Mouse (Mus musculus) subcutaneous adipose tissue, adult 2 months (tissue): Measurements from ENCODE around the gene Mt3. TPM values are rescaled to one million over a fixed set of nuclear protein-coding genes. Genes with fewer than 3 reads are reported as not detected.

Experiments used
- polyA plus RNA-seq: library from polyadenylated mRNA; depleted of rRNA; stranded (reverse); fragments of >200 nt; gene quantifications from 2 replicates; pipeline ENCODE4 v1.2.3, GENCODE M21; 2012; ENCODE audit warnings: low replicate concordance; rRNA removed

Mt3 gene
- 1.1 TPM in 1 of 2 replicates, not detected in the other for polyA plus RNA-seq

DNA sequence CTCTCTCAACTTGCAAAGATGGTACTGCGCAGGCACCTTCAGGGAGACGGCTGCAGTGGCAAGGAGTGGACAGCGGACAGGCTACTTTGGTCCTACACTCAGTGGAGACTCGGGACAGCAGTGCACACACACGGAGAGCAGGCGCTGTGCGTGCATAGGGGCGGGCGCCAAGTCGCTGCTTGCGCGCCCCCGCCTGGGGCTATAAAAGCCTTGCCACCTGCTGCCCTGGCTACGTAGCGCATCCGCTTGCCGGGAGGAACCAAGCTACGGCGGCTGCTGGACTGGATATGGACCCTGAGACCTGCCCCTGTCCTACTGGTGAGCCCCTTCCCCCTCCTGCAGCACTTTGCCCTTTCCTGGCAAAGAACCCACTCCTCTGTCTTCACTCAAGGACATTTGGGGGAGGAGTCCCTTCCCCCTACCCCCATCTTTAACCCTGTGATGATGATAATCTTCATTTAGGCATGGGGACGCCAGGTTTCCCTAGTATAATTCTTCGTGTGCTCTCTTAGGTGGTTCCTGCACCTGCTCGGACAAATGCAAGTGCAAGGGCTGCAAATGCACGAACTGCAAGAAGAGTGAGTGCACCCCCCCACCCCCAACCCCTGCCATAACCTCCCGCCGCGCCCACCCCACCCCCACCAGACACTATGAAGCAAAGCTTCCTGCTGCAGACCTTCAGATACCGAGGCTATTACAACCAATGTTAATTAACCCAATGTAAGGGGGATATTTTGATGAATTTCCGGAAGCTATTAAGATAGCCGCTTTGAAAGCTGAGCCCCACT is at the start of gene Mt3:
Gene Mt3, plus strand, starts transcription at position 95 of the 788 bp plus-strand sequence.

DNA sequence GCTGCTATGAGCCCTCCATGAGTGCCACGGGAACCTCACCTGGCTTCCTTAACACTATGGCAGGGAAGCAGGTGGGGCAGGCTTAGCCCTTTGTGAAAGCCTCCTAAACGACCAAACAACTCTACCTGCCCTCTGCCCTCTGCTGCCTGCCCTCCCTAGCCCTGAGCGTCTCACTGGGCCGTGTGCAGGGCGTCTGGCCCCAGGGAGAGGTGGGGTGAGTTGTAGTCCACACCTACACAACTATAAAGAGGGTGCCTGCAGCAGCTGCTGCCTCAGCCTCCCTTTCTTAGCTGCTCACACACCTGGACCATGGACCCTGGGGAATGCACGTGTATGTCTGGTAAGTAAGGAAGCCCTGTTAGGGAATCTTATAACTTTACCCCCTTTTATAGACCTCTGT is 15.5 kb upstream of the Mt3 start, which contains the start of gene Mt4:
Gene Mt4, plus strand, starts transcription at position 265 of the 400 bp plus-strand sequence.

DNA sequence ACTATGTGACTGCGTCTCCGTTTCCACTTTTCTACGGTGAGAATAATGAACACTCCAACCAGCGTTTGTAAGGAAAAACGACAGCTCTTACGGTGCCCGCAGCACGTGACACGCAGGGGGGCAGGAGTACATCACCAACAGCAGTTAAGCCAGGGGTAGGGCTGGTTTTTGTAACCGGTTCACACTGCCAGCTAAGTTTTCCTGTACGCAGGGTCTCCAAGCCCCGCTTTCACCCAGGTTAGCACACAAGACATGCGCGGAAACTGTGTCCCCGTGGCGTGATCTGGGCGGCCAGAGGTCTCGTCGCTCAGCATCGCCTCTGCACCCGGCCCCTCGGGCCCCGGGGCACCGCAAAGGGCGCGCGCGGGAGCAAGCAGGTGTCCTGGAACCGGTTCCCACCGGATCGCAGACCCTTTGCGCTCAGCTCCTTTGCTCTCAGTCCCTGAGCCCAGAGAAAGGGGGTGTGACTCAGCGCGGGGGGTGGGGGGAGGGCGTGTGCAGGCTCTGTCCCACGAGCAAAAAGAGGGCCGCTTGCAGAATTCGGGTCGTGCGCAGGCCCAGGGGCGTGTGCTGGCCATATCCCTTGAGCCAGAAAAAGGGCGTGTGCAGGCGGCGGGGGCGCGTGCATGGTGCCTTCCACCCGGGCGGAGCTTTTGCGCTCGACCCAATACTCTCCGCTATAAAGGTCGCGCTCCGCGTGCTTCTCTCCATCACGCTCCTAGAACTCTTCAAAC is 19.8 kb downstream of the Mt3 start, which contains the start of gene Mt2:
Gene Mt2, plus strand, starts transcription at position 590 of the 734 bp plus-strand sequence.

DNA sequence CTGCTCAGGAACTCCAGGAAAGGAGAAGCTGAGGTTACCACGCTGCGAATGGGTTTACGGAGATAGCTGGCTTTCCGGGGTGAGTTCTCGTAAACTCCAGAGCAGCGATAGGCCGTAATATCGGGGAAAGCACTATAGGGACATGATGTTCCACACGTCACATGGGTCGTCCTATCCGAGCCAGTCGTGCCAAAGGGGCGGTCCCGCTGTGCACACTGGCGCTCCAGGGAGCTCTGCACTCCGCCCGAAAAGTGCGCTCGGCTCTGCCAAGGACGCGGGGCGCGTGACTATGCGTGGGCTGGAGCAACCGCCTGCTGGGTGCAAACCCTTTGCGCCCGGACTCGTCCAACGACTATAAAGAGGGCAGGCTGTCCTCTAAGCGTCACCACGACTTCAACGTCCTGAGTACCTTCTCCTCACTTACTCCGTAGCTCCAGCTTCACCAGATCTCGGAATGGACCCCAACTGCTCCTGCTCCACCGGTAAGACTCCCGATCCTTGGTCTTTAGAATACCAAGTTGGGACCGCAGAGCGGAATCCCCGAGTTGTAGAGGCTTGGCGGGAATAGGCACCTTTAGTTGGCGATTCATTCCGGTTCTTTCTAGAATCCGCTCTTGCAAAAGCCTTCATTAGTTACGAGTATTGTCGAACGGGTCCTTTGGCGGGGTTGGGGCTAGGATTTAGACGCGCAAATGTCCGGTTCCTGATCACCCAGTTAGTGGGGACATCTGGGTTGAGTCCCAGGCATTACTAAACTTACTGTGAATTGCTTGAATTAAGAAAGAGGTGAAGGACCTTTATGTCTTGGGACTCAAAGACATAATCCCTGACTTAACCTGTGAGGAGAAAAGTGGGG is 26.7 kb downstream of the Mt3 start, which contains the start of gene Mt1:
Gene Mt1, plus strand, starts transcription at position 226 of the 856 bp plus-strand sequence.

Other genes starting within 250 kb of the Mt3 start
- 125 and 136 TPM in 2 replicates for gene Amfr, start 139.8 kb upstream of the Mt3 start, polyA plus RNA-seq
- gene Nudt21, start 115.6 kb upstream of the Mt3 start, polyA plus RNA-seq = 7.9 and 34.0 TPM in 2 replicates
- 9.2 and 11.0 TPM in 2 replicates for gene Ogfod1, start 115.4 kb upstream of the Mt3 start, polyA plus RNA-seq
- gene Bbs2, start 53.7 kb upstream of the Mt3 start, polyA plus RNA-seq = 13.8 and 28.9 TPM in 2 replicates
- gene Mt4, start 15.4 kb upstream of the Mt3 start, polyA plus RNA-seq = not detected in 2 replicates
- gene Mt2, start 20.1 kb downstream of the Mt3 start, polyA plus RNA-seq = 36.5 and 53.9 TPM in 2 replicates
- 339 and 432 TPM in 2 replicates for gene Mt1, start 26.5 kb downstream of the Mt3 start, polyA plus RNA-seq
- gene Nup93, start 62.0 kb downstream of the Mt3 start, polyA plus RNA-seq = 16.0 and 25.3 TPM in 2 replicates
- 0.07 and 0.19 TPM in 2 replicates for gene Slc12a3, start 176.6 kb downstream of the Mt3 start, polyA plus RNA-seq
- 137 and 179 TPM in 2 replicates for gene Herpud1, start 233.8 kb downstream of the Mt3 start, polyA plus RNA-seq